Mouse (Mus musculus) hindbrain, embryonic 14.5 days (tissue): ENCODE measurements at regions not wholly inside any gene's neighbourhood (a gene's known extent, or its start where the extent isn't known, plus 50 kb on each side); places are given as distances from the start of the nearest gene placed in this dataset.

ENCODE experiments used
- ATAC-seq: fragments of 200-750 bp; cut with Nextera tagmentation; 2 replicates; pipeline ENCODE4 v1.8.0; 2017; ENCODE audit warnings: moderate number of reproducible peaks, mild to moderate bottlenecking, moderate TSS enrichment, moderate library complexity; ENCODE audit not compliant: low FRiP score
- DNase-seq: peaks from one replicate; pipeline ENCODE4 v3.0.0-alpha.2; 2015; ENCODE audit warnings: low spot score
- H3K27ac ChIP-seq: fragments of 300-500 bp; sonication (generic); 2 replicates; pipeline ENCODE4 v1.5.1; 2014; ENCODE audit warnings: mild to moderate bottlenecking, moderate library complexity
- H3K27me3 ChIP-seq: fragments of 300-500 bp; sonication (generic); 2 replicates; pipeline ENCODE4 v1.6.1; 2014; ENCODE audit warnings: mild to moderate bottlenecking, low read length, mixed read lengths; ENCODE audit not compliant: control insufficient read depth, insufficient read depth
- H3K36me3 ChIP-seq: fragments of 300-500 bp; sonication (generic); replicated peaks from 2 replicates; pipeline ENCODE4 v1.6.1; 2014; ENCODE audit not compliant: control insufficient read depth, insufficient read depth
- H3K4me1 ChIP-seq: fragments of 300-500 bp; sonication (generic); replicated peaks from 2 replicates; pipeline ENCODE4 v1.6.1; 2014; ENCODE audit warnings: antibody characterized with exemption, low read length, mixed read lengths; ENCODE audit not compliant: control insufficient read depth, insufficient read depth
- H3K4me2 ChIP-seq: fragments of 300-500 bp; sonication (generic); replicated peaks from 2 replicates; pipeline ENCODE4 v1.6.1; 2014; ENCODE audit warnings: mild to moderate bottlenecking, moderate library complexity
- H3K4me3 ChIP-seq: fragments of 300-500 bp; sonication (generic); replicated peaks from 2 replicates; pipeline ENCODE4 v1.5.1; 2014; ENCODE audit warnings: mild to moderate bottlenecking, low read length
- H3K9ac ChIP-seq: fragments of 300-500 bp; sonication (generic); 2 replicates; pipeline ENCODE4 v1.6.1; 2014
- H3K9me3 ChIP-seq: fragments of 300-500 bp; sonication (generic); 2 replicates; pipeline ENCODE4 v1.6.1; 2016; ENCODE audit warnings: low read length; ENCODE audit not compliant: control insufficient read depth
- WGBS: fragments of 180-500 bp; shearing (Covaris S2); extraction: QIAGEN DNeasy Blood & Tissue Kit; methylation state at CpG from one replicate; pipeline ENCODE4 v1.1.7; 2014; 5-methylcytosine and 5-hydroxymethylcytosine counted together

DNA sequence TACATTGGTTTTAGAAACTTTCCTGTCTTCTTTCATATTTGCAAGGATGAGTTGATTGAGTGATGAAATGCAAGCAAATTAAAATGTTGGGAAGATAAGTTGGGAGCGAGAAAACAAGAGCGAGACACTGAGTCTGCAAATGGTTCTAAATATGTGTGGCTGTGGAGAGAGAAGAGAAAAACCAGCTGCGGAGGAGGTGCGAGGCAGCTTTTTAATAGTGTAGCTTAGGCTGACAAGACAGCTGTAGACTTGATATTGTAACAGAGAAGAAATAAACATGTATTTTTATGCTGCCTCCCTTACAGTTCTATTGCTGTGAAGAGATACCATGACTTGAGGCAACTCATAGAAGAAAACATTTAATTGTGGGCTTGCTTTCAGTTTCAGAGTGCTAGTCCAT is 78.1 kb upstream of the Abi3bp start:
- Histone ChIP-seq H3K4me2 (no peak overlapping the region), H3K4me3 (no peak overlapping the region), H3K27ac (no peak overlapping the region), H3K9ac (no peak overlapping the region), H3K4me1 (no peaks in the 10 kb centered on the region), H3K36me3 (no peaks in the 10 kb centered on the region), H3K9me3 (no peaks in the 10 kb centered on the region), H3K27me3 (no peaks in the 10 kb centered on the region)
- 97% methylated on average over 4 of the region's 4 CpGs for WGBS
- DNase-seq, result no peak
- ATAC-seq, result no peak

DNA sequence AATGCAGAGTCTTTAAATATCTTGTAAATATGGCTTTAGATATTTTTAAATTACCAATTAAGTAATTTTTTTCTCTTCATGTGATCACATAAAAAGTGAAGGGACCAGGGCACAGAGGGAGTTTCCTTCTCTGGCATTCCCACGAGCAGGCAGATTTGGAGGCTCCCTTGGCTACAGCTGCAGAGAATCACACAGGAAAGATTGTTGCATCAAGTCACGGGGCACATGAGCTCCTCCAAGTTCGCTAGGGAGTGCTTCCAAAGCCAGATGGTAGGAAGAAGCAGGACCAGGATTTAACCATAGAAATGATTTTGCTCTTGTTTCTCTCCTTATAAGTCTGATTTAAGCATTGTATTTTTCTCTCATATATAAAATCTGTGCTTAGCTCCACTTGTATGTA is 53.9 kb upstream of the Abi3bp start:
- Histone ChIP-seq H3K27me3 (no peaks in the 10 kb centered on the region), H3K9ac (no peak overlapping the region), H3K4me1 (no peaks in the 10 kb centered on the region), H3K4me3 (no peak overlapping the region), H3K4me2 (no peak overlapping the region), H3K9me3 (no peaks in the 10 kb centered on the region), H3K27ac (no peak overlapping the region), H3K36me3 (no peaks in the 10 kb centered on the region)
- WGBS, result 72% methylated on average over 3 of the region's 3 CpGs
- no peak for DNase-seq
- no peak for ATAC-seq
